Mouse (Mus musculus) kidney, embryonic 14.5 days (tissue): ENCODE measurements at regions not wholly inside any gene's neighbourhood (a gene's known extent, or its start where the extent isn't known, plus 50 kb on each side); places are given as distances from the start of the nearest gene placed in this dataset.
A peak's percentile ranks its signal among the peaks of the same experiment; 100 is the strongest.
"Not testable (repeated sequence)": the region's sequence is repeated elsewhere in the genome, so short reads cannot be mapped to it uniquely, and the experiment has no call there.

ENCODE experiments used
- ATAC-seq: fragments of 200-750 bp; cut with Nextera tagmentation; 2 replicates; pipeline ENCODE4 v1.8.0; 2017; ENCODE audit warnings: moderate number of reproducible peaks, mild to moderate bottlenecking, moderate TSS enrichment, moderate library complexity; ENCODE audit not compliant: low FRiP score, low TSS enrichment
- H3K27ac ChIP-seq: fragments of 300-500 bp; sonication (generic); 2 replicates; pipeline ENCODE4 v1.5.1; 2014; ENCODE audit warnings: low read depth, mild to moderate bottlenecking, low read length, moderate library complexity, mixed read lengths
- H3K27me3 ChIP-seq: fragments of 300-500 bp; sonication (generic); 2 replicates; pipeline ENCODE4 v1.6.1; 2014; ENCODE audit warnings: mild to moderate bottlenecking, low read length; ENCODE audit not compliant: control insufficient read depth, insufficient read depth
- H3K36me3 ChIP-seq: fragments of 300-500 bp; sonication (generic); 2 replicates; pipeline ENCODE4 v1.6.1; 2014; ENCODE audit warnings: low read length, mixed read lengths; ENCODE audit not compliant: control insufficient read depth, insufficient read depth
- H3K4me1 ChIP-seq: fragments of 300-500 bp; sonication (generic); 2 replicates; pipeline ENCODE4 v1.6.1; 2014; ENCODE audit warnings: low read length, mixed read lengths; ENCODE audit not compliant: control insufficient read depth, insufficient read depth
- H3K4me2 ChIP-seq: fragments of 300-500 bp; sonication (generic); replicated peaks from 2 replicates; pipeline ENCODE4 v1.6.1; 2014; ENCODE audit warnings: low read depth, mild to moderate bottlenecking, low read length
- H3K4me3 ChIP-seq: fragments of 300-500 bp; sonication (generic); 2 replicates; pipeline ENCODE4 v1.5.1; 2014; ENCODE audit warnings: mild to moderate bottlenecking, low read length
- H3K9ac ChIP-seq: fragments of 300-500 bp; sonication (generic); 2 replicates; pipeline ENCODE4 v1.6.1; 2014; ENCODE audit warnings: low read depth, mild to moderate bottlenecking, low read length, moderate library complexity
- H3K9me3 ChIP-seq: fragments of 300-500 bp; sonication (generic); 2 replicates; pipeline ENCODE4 v1.6.1; 2016; ENCODE audit warnings: low read length; ENCODE audit not compliant: control insufficient read depth
- WGBS: fragments of 180-500 bp; shearing (Covaris S2); extraction: QIAGEN DNeasy Blood & Tissue Kit; methylation state at CpG from one replicate; pipeline ENCODE4 v1.1.7; 2014; 5-methylcytosine and 5-hydroxymethylcytosine counted together

DNA sequence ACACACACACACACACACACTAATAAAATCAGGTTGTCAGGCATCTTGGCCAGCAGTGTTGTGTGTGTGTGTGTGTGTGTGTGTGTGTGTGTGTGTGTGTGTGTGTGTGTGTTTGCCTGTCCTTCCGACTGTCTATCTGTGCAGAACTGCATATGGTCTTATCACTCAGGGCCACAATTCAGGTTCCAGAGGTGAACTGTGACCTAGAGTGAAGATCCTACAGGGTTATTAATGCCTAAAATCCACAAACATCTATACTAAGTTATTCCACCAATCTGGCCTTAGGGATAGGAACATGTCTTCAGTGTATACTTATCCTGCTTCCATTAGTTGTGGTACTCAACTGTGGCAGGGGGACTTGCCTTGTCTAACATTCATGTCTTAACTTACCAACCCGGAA, 96.7 kb downstream of the Zfp369 start:
- H3K4me1 ChIP-seq, H3K9ac ChIP-seq, H3K27me3 ChIP-seq, H3K36me3 ChIP-seq, H3K9me3 ChIP-seq, H3K27ac ChIP-seq, H3K4me2 ChIP-seq, H3K4me3 ChIP-seq, ATAC-seq: not testable (repeated sequence)
- WGBS = 88% methylated on average over 1 of the region's 2 CpGs

DNA sequence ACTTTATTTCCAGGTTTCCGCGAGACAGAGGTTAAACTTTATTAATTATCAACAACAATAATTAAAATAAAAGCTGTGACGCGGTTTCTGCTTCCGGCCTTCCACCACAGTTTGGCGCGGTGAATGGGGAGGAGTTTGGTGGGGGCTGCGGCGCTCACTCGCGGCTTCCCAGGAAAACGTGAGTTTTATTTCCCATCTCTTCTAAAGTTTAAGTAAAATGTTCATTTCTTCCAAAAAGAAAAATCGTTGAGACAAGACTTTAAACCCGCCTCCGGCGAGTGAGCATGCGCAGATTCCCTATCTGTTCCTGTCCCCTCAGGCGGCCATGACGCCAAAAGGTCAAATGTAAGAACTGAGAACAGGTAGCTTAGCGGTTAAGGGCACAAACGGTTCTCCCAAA, 100.8 kb downstream of the Zfp369 start:
- not testable (repeated sequence) for H3K4me1 ChIP-seq, H3K36me3 ChIP-seq, H3K4me2 ChIP-seq, H3K4me3 ChIP-seq, H3K27me3 ChIP-seq, ATAC-seq, H3K9ac ChIP-seq, H3K27ac ChIP-seq, H3K9me3 ChIP-seq
- WGBS = 64% methylated on average over 18 of the region's 21 CpGs

DNA sequence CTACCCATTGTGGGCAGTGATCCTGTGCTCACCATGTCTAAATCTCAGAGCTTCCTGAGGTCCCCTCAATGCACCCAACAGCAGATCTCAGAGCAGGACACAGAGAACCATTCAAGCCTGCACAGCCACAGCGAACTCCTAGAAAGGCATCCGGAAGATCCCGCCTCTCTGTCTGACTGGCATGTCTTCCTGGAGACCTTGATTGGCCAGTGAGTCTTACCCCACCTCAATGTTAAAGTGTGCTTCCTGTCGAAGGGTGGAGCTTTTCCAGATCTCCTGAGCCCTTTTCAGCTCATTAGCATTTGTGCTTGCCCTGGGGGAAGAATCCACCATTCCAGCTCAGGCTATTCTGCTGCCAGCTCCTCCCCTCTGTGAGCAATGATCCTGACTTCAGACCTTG, 97.5 kb upstream of the Gm10139 start:
- not testable (repeated sequence) for H3K4me2 ChIP-seq, H3K4me3 ChIP-seq, H3K36me3 ChIP-seq, H3K4me1 ChIP-seq, H3K27ac ChIP-seq, H3K9ac ChIP-seq, H3K27me3 ChIP-seq, H3K9me3 ChIP-seq, ATAC-seq
- WGBS = 73% methylated on average over 4 of the region's 4 CpGs

DNA sequence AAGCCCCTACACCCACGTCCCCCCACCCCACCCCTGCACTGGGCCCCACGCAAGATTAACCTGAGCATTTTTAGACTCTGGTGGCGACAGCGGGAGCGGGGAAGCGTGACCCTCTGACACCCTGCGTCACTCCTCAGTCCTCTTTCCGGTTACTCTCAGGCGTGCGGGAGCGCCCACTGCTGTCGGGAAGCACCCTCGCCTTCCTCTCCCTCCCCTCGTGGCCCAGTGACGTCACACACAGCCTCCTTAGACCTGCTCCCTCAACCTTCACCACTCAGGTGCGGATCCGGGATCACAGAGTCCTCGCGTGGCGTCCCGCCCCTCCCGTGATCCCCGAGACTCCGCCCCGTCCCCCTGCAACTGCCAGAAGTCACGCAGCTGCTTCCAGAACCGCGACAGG, 92.3 kb upstream of the Gm10139 start:
- peak overlapping the region; percentile 14; the same call in 1 of the 2 replicates for H3K4me3 ChIP-seq
- not testable (repeated sequence) for H3K27me3 ChIP-seq, H3K27ac ChIP-seq, ATAC-seq, H3K4me1 ChIP-seq, H3K36me3 ChIP-seq, H3K9ac ChIP-seq, H3K9me3 ChIP-seq
- 4% methylated on average over 20 of the region's 28 CpGs for WGBS
- H3K4me2 ChIP-seq = peak overlapping the region; percentile 31; the same call in 1 of the 2 replicates
